Mouse (Mus musculus) brain, adult 2 months (tissue): ENCODE measurements at regions not wholly inside any gene's neighbourhood (a gene's known extent, or its start where the extent isn't known, plus 50 kb on each side); places are given as distances from the start of the nearest gene placed in this dataset.

Experiments
- DNase-seq: peaks from one replicate; pipeline ENCODE4 v3.0.0; 2011; ENCODE audit warnings: low read depth, low spot score

GRCm38 (mm10) chr6:50777827-50778226, 123.6 kb upstream of the Npvf start:
- DNase-seq = peak; percentile 30

- DNase-seq = no peak
Observed at GRCm38 (mm10) chr6:50780677-50781076, 126.4 kb upstream of the Npvf start.

GRCm38 (mm10) chr6:50781271-50781670, 127.0 kb upstream of the Npvf start:
- no peak for DNase-seq

GRCm38 (mm10) chr6:50782221-50782620, 128.0 kb upstream of the Npvf start:
- no peak for DNase-seq

GRCm38 (mm10) chr6:50783494-50783893, 129.3 kb upstream of the Npvf start:
- peak; percentile 73 for DNase-seq

GRCm38 (mm10) chr6:50784381-50784780, 130.1 kb upstream of the Npvf start:
- peak; percentile 55 for DNase-seq

- DNase-seq = no peak
Observed at GRCm38 (mm10) chr6:50787666-50788065, 133.4 kb upstream of the Npvf start.

GRCm38 (mm10) chr6:50799963-50800362, 145.7 kb upstream of the Npvf start:
- no peak for DNase-seq

GRCm38 (mm10) chr6:50802956-50803355, 148.7 kb upstream of the Npvf start:
- no peak for DNase-seq

- no peak for DNase-seq
Observed at GRCm38 (mm10) chr6:50804477-50805005, 150.3 kb upstream of the Npvf start.

- DNase-seq = peak; percentile 74
Observed at GRCm38 (mm10) chr6:50806376-50807077, 152.3 kb upstream of the Npvf start.

- peak; percentile 48 for DNase-seq
Observed at GRCm38 (mm10) chr6:50807187-50808012, 153.2 kb upstream of the Npvf start.

- DNase-seq = peak; percentile 73
Observed at GRCm38 (mm10) chr6:50808126-50808525, 153.9 kb upstream of the Npvf start.

- DNase-seq = no peak
Observed at GRCm38 (mm10) chr6:50808811-50809668, 154.8 kb upstream of the Npvf start.

- DNase-seq = no peak
Observed at GRCm38 (mm10) chr6:50809669-50809983, 155.4 kb upstream of the Npvf start.

GRCm38 (mm10) chr6:50814936-50815500, 160.8 kb upstream of the Npvf start:
- DNase-seq = no peak

GRCm38 (mm10) chr6:50815579-50815978, 161.3 kb upstream of the Npvf start:
- DNase-seq = peak; percentile 24

- peak; percentile 37 for DNase-seq
Observed at GRCm38 (mm10) chr6:50817430-50817829, 163.2 kb upstream of the Npvf start.

GRCm38 (mm10) chr6:50818433-50818832, 164.2 kb upstream of the Npvf start:
- DNase-seq = no peak

- peak; percentile 14 for DNase-seq
Observed at GRCm38 (mm10) chr6:50818891-50819541, 164.8 kb upstream of the Npvf start.
